In genomic region chr5:135632797-135633144, GRCm38 (mm10) we compare ENCODE assay signal across 8 mouse cellular contexts. TPM values are rescaled to one million over a fixed set of nuclear protein-coding genes. Genes with fewer than 3 reads are reported as not detected.
DNase-seq lines count a peak whose midpoint lies in the region; ATAC-seq and TF ChIP-seq lines count a peak whose summit lies in the region.

No protein-coding gene starts in this region.

- intact Hi-C loops in left cerebral cortex, adult 2 months (cut with DNase I) = loop anchor here (2.0 to 10.0 kb wide), 5 partner anchors 42 to 222 kb away; partner anchors contain the start of gene Hip1
- intact Hi-C loops in left cerebral cortex, postnatal 14 days (cut with DNase I) = loop anchor here (5.0 kb wide), 2 partner anchors 55 to 130 kb away; no protein-coding TSS in a partner anchor

- H3K27me3 ChIP-seq in embryonic facial prominence, embryonic 13.5 days = no peaks in the 10 kb centered on the region
- no peaks in the 10 kb centered on the region for H3K27me3 ChIP-seq in intestine, postnatal 0 days (replicated peaks; ENCODE audit: control insufficient read depth, insufficient read depth, low read length)
- H3K27me3 ChIP-seq in neural tube, embryonic 14.5 days (ENCODE audit: control insufficient read depth, insufficient read depth, low read length) = no peaks in the 10 kb centered on the region

- H3K4me1 ChIP-seq in embryonic facial prominence, embryonic 13.5 days = peaks cover 11% of the 10 kb centered on the region
- no peaks in the 10 kb centered on the region for H3K4me1 ChIP-seq in intestine, postnatal 0 days (replicated peaks; ENCODE audit: control insufficient read depth, insufficient read depth, low read length)
- peaks cover 3% of the 10 kb centered on the region; the same call in 1 of the 2 replicates for H3K4me1 ChIP-seq in neural tube, embryonic 14.5 days (ENCODE audit: control insufficient read depth, insufficient read depth, low read length)

- DNase-seq in left cerebral cortex, adult 2 months (ENCODE audit: extremely low spot score in 1 of 2, low spot score in 2 of 2) = no peak
- no peak for DNase-seq in left cerebral cortex, postnatal 14 days (ENCODE audit: low spot score in 2 of 2)
- no peak for DNase-seq in gastrocnemius, postnatal 25 days
- no peak for DNase-seq in cerebellum, adult 8-10 months
- no peak for DNase-seq in cerebellum, adult 11-12 months

- H3K9me3 ChIP-seq in embryonic facial prominence, embryonic 13.5 days = no peaks in the 10 kb centered on the region
- no peaks in the 10 kb centered on the region for H3K9me3 ChIP-seq in intestine, postnatal 0 days (ENCODE audit: control insufficient read depth)
- H3K9me3 ChIP-seq in neural tube, embryonic 14.5 days (ENCODE audit: control insufficient read depth, low read length) = no peaks in the 10 kb centered on the region

- peak overlapping the region; percentile 95 for H3K4me3 ChIP-seq in left cerebral cortex, adult 2 months
- peak overlapping the region; percentile 87 for H3K4me3 ChIP-seq in embryonic facial prominence, embryonic 13.5 days
- peak overlapping the region; percentile 62 for H3K4me3 ChIP-seq in intestine, postnatal 0 days (ENCODE audit: low read depth, low read length)
- peak overlapping the region; percentile 81 for H3K4me3 ChIP-seq in neural tube, embryonic 14.5 days (ENCODE audit: low read depth, low read length)

- no peak for TF ChIP-seq CTCF in left cerebral cortex, adult 2 months (IDR thresholded peaks at IDR 0.05)
- no peak for TF ChIP-seq CTCF in intestine, postnatal 0 days (IDR thresholded peaks at IDR 0.05; ENCODE audit: low read depth)

- H3K27ac ChIP-seq in left cerebral cortex, adult 2 months = peak overlapping the region; percentile 82
- peak overlapping the region; percentile 87 for H3K27ac ChIP-seq in embryonic facial prominence, embryonic 13.5 days
- H3K27ac ChIP-seq in intestine, postnatal 0 days (ENCODE audit: low read depth, low read length) = peak overlapping the region; percentile 9; the same call in 1 of the 2 replicates
- H3K27ac ChIP-seq in neural tube, embryonic 14.5 days (ENCODE audit: low read depth, low read length) = peak overlapping the region; percentile 93

- peaks cover 28% of the 10 kb centered on the region for H3K36me3 ChIP-seq in embryonic facial prominence, embryonic 13.5 days
- H3K36me3 ChIP-seq in intestine, postnatal 0 days (ENCODE audit: control insufficient read depth, insufficient read depth) = peaks cover 27% of the 10 kb centered on the region; the same call in 1 of the 2 replicates
- H3K36me3 ChIP-seq in neural tube, embryonic 14.5 days (ENCODE audit: control insufficient read depth, insufficient read depth, low read length) = peaks cover 23% of the 10 kb centered on the region

- H3K9ac ChIP-seq in embryonic facial prominence, embryonic 13.5 days = peak overlapping the region; percentile 90
- peak overlapping the region; percentile 53 for H3K9ac ChIP-seq in intestine, postnatal 0 days (ENCODE audit: low read depth, low read length)
- H3K9ac ChIP-seq in neural tube, embryonic 14.5 days (replicated peaks; ENCODE audit: low read depth, low read length) = peak overlapping the region; percentile 92

- peak overlapping the region; percentile 78 for H3K4me2 ChIP-seq in embryonic facial prominence, embryonic 13.5 days
- peak overlapping the region; percentile 83 for H3K4me2 ChIP-seq in intestine, postnatal 0 days (replicated peaks; ENCODE audit: low read depth)
- peak overlapping the region; percentile 69 for H3K4me2 ChIP-seq in neural tube, embryonic 14.5 days (ENCODE audit: low read depth, low read length)

- ATAC-seq in embryonic facial prominence, embryonic 13.5 days (ENCODE audit: insufficient number of reproducible peaks, insufficient read depth, low FRiP score, low TSS enrichment, low read depth) = peak; percentile 72
- ATAC-seq in intestine, postnatal 0 days = peak; percentile 81
- ATAC-seq in neural tube, embryonic 14.5 days (ENCODE audit: low read depth) = peak; percentile 84

- 0% methylated on average over 21 of the region's 21 CpGs for WGBS in embryonic facial prominence, embryonic 13.5 days
- under 1% methylated on average over 21 of the region's 21 CpGs for WGBS in intestine, postnatal 0 days
- 0% methylated on average over 17 of the region's 21 CpGs for WGBS in neural tube, embryonic 14.5 days

RNA-seq across cellular contexts. Expression of gene Rhbdd2, which starts 0.4 kb away (rescaled TPM):
- total RNA-seq in left cerebral cortex, adult 2 months (2021) = 10 to 100 TPM; 84.3 to 85.9 TPM
- 10 to 100 TPM; 84.9 to 87.5 TPM for total RNA-seq in left cerebral cortex, postnatal 14 days (2021)
- 39.5 and 46.9 TPM in 2 replicates for polyA plus RNA-seq in embryonic facial prominence, embryonic 13.5 days (2015; fragmentation: Nextera tagmentation; extraction: Ambion mirVana)
- 27.9 and 28.5 TPM in 2 replicates for polyA plus RNA-seq in intestine, postnatal 0 days (2015; fragmentation: Nextera tagmentation; extraction: Ambion mirVana)
- polyA plus RNA-seq in neural tube, embryonic 14.5 days (2014; fragmentation: Nextera tagmentation; extraction: Ambion mirVana) = 90.9 and 111 TPM in 2 replicates
- total RNA-seq in gastrocnemius, postnatal 25 days (2021) = 10 to 100 TPM in 1 of 2 experiments, 1 to 10 TPM in 1; 9.9 to 11.8 TPM

RNA-seq across cellular contexts. Expression of gene Por, which starts 37.1 kb away (rescaled TPM):
- total RNA-seq in left cerebral cortex, adult 2 months (2021) = 10 to 100 TPM; 86.0 to 93.6 TPM
- 10 to 100 TPM; 81.0 to 81.1 TPM for total RNA-seq in left cerebral cortex, postnatal 14 days (2021)
- polyA plus RNA-seq in embryonic facial prominence, embryonic 13.5 days (2015; fragmentation: Nextera tagmentation; extraction: Ambion mirVana) = 75.0 and 76.5 TPM in 2 replicates
- polyA plus RNA-seq in intestine, postnatal 0 days (2015; fragmentation: Nextera tagmentation; extraction: Ambion mirVana) = 82.3 and 91.7 TPM in 2 replicates
- polyA plus RNA-seq in neural tube, embryonic 14.5 days (2014; fragmentation: Nextera tagmentation; extraction: Ambion mirVana) = 70.9 and 80.5 TPM in 2 replicates
- 10 to 100 TPM; 23.5 to 39.7 TPM for total RNA-seq in gastrocnemius, postnatal 25 days (2021)

RNA-seq across cellular contexts. Expression of gene Ccl24, which starts 59.9 kb away (rescaled TPM):
- under 1 TPM in 1 of 2 experiments, not detected in 1; 0.68 TPM for total RNA-seq in left cerebral cortex, adult 2 months (2021)
- not detected for total RNA-seq in left cerebral cortex, postnatal 14 days (2021)
- polyA plus RNA-seq in embryonic facial prominence, embryonic 13.5 days (2015; fragmentation: Nextera tagmentation; extraction: Ambion mirVana) = 1.6 and 1.7 TPM in 2 replicates
- polyA plus RNA-seq in intestine, postnatal 0 days (2015; fragmentation: Nextera tagmentation; extraction: Ambion mirVana) = 52.0 and 58.3 TPM in 2 replicates
- 3.7 TPM in 1 of 2 replicates, not detected in the other for polyA plus RNA-seq in neural tube, embryonic 14.5 days (2014; fragmentation: Nextera tagmentation; extraction: Ambion mirVana)
- 1 to 10 TPM in 1 of 2 experiments, under 1 TPM in 1; 0.61 to 1.1 TPM for total RNA-seq in gastrocnemius, postnatal 25 days (2021)

Comparison
In these comparisons a context has a peak if more than half of its experiments do, and no peak if none do; other contexts are left out.
1. H3K27ac ChIP-seq: peak in every context shown above with its lines; median percentile 93 in neural tube, embryonic 14.5 days; 87 in embryonic facial prominence, embryonic 13.5 days; 82 in left cerebral cortex, adult 2 months; 9 in intestine, postnatal 0 days.
2. RNA of gene Rhbdd2, which starts 0.4 kb away (total RNA-seq): 84.9 to 87.5 TPM in left cerebral cortex, postnatal 14 days and 84.3 to 85.9 TPM in left cerebral cortex, adult 2 months; 9.9 to 11.8 TPM in gastrocnemius, postnatal 25 days; every median in the first group is over 4 times any median in the second.
3. Peak in every context shown above with its lines, with median percentiles within 50 percentile points of each other: H3K4me3 ChIP-seq, ATAC-seq, H3K4me2 ChIP-seq and H3K9ac ChIP-seq.